Mouse (Mus musculus): ENCODE data around the gene 2310007B03Rik.

The 2310007B03Rik gene

GRCm38 (mm10) chr1:93159566-93160500 is 915 bp downstream of the 2310007B03Rik start:
- DNase-seq (ENCODE audit: low spot score), result no peak

- DNase-seq (ENCODE audit: low spot score), result no peak
These were observed 1.8 kb downstream of the 2310007B03Rik start for GRCm38 (mm10) chr1:93158916-93159315.

- no peak for DNase-seq (ENCODE audit: low spot score)
These were observed 3.2 kb downstream of the 2310007B03Rik start for GRCm38 (mm10) chr1:93157566-93157965.

- DNase-seq (ENCODE audit: low spot score), result no peak
These were observed 9.7 kb downstream of the 2310007B03Rik start for GRCm38 (mm10) chr1:93150907-93151661.

- no peak for DNase-seq (ENCODE audit: low spot score)
These were observed 16.6 kb downstream of the 2310007B03Rik start for GRCm38 (mm10) chr1:93144176-93144575.

GRCm38 (mm10) chr1:93142871-93143270 is 17.9 kb downstream of the 2310007B03Rik start:
- no peak for DNase-seq (ENCODE audit: low spot score)

- peak; percentile 20 for DNase-seq (ENCODE audit: low spot score)
These were observed 21.0 kb downstream of the 2310007B03Rik start for GRCm38 (mm10) chr1:93139713-93140112.

- no peak for DNase-seq (ENCODE audit: low spot score)
These were observed 22.2 kb downstream of the 2310007B03Rik start for GRCm38 (mm10) chr1:93138534-93138933.

GRCm38 (mm10) chr1:93135036-93135526 is 25.7 kb downstream of the 2310007B03Rik start, which contains the start of gene Agxt:
Gene Agxt (plus strand): TSS chr1:93135240.
- DNase-seq (ENCODE audit: low spot score), result no peak

- DNase-seq (ENCODE audit: low spot score), result no peak
These were observed 28.1 kb downstream of the 2310007B03Rik start for GRCm38 (mm10) chr1:93132676-93133075.

GRCm38 (mm10) chr1:93130242-93130983 is 30.3 kb downstream of the 2310007B03Rik start:
- no peak for DNase-seq (ENCODE audit: low spot score)

GRCm38 (mm10) chr1:93128710-93129349 is 31.9 kb downstream of the 2310007B03Rik start:
- DNase-seq (ENCODE audit: low spot score), result peak; percentile 41

GRCm38 (mm10) chr1:93128209-93128608 is 32.5 kb downstream of the 2310007B03Rik start:
- no peak for DNase-seq (ENCODE audit: low spot score)

- no peak for DNase-seq (ENCODE audit: low spot score)
These were observed 35.5 kb downstream of the 2310007B03Rik start for GRCm38 (mm10) chr1:93125256-93125655.

GRCm38 (mm10) chr1:93124066-93124465 is 36.7 kb downstream of the 2310007B03Rik start:
- DNase-seq (ENCODE audit: low spot score), result no peak

GRCm38 (mm10) chr1:93123179-93123854 is 37.4 kb downstream of the 2310007B03Rik start:
- DNase-seq (ENCODE audit: low spot score), result no peak

- DNase-seq (ENCODE audit: low spot score), result no peak
These were observed 41.9 kb downstream of the 2310007B03Rik start for GRCm38 (mm10) chr1:93118816-93119215.

GRCm38 (mm10) chr1:93115471-93115870 is 45.3 kb downstream of the 2310007B03Rik start:
- DNase-seq (ENCODE audit: low spot score), result no peak

GRCm38 (mm10) chr1:93114713-93115463 is 45.9 kb downstream of the 2310007B03Rik start:
- no peak for DNase-seq (ENCODE audit: low spot score)

GRCm38 (mm10) chr1:93102700-93103099 is 58.0 kb downstream of the 2310007B03Rik start:
- no peak for DNase-seq (ENCODE audit: low spot score)
